Mouse (Mus musculus) midbrain, embryonic 15.5 days (tissue): ENCODE measurements around the gene 1700003H04Rik. TPM values are rescaled to one million over a fixed set of nuclear protein-coding genes. Genes with fewer than 3 reads are reported as not detected.

ENCODE experiments used
- ATAC-seq: fragments of 200-750 bp; cut with Nextera tagmentation; replicated peaks from 2 replicates; pipeline ENCODE4 v1.8.0; 2017; ENCODE audit warnings: moderate TSS enrichment
- H3K27ac ChIP-seq: fragments of 300-500 bp; sonication (generic); 2 replicates; pipeline ENCODE4 v1.5.1; 2015; ENCODE audit warnings: mild to moderate bottlenecking, inconsistent platforms
- H3K27me3 ChIP-seq: fragments of 300-500 bp; sonication (generic); replicated peaks from 2 replicates; pipeline ENCODE4 v1.6.1; 2015; ENCODE audit warnings: inconsistent platforms
- H3K36me3 ChIP-seq: fragments of 300-500 bp; sonication (generic); replicated peaks from 2 replicates; pipeline ENCODE4 v1.6.1; 2015; ENCODE audit warnings: inconsistent platforms
- H3K4me1 ChIP-seq: fragments of 300-500 bp; sonication (generic); 2 replicates; pipeline ENCODE4 v1.6.1; 2015; ENCODE audit warnings: inconsistent platforms
- H3K4me2 ChIP-seq: fragments of 300-500 bp; sonication (generic); 2 replicates; pipeline ENCODE4 v1.6.1; 2015; ENCODE audit warnings: inconsistent platforms, mild to moderate bottlenecking, moderate library complexity
- H3K4me3 ChIP-seq: fragments of 300-500 bp; sonication (generic); 2 replicates; pipeline ENCODE4 v1.5.1; 2015; ENCODE audit warnings: mild to moderate bottlenecking, inconsistent platforms
- H3K9ac ChIP-seq: fragments of 300-500 bp; sonication (generic); 2 replicates; pipeline ENCODE4 v1.6.1; 2015; ENCODE audit warnings: mild to moderate bottlenecking, inconsistent platforms
- H3K9me3 ChIP-seq: fragments of 300-500 bp; sonication (generic); 2 replicates; pipeline ENCODE4 v1.6.1; 2016; ENCODE audit warnings: inconsistent platforms
- WGBS: fragments of 180-500 bp; shearing (Covaris S2); methylation state at CpG from one replicate; pipeline ENCODE4 v1.1.7; 2015; ENCODE audit warnings: mixed read lengths; 5-methylcytosine and 5-hydroxymethylcytosine counted together
- polyA plus RNA-seq: library from polyadenylated mRNA; unstranded; fragments of >200 nt; fragmentation: Nextera tagmentation; extraction: Ambion mirVana; gene quantifications from 2 replicates; pipeline ENCODE4 v1.2.1, GENCODE M21; 2015

1700003H04Rik gene
- polyA plus RNA-seq, 1 experiment from 2014 or later: not detected

- no peak for ATAC-seq
- no peaks in the 10 kb centered on the region for H3K36me3 ChIP-seq
- 85% methylated on average over 2 of the region's 2 CpGs for WGBS
These were observed 42.6 kb downstream of the 1700003H04Rik start for GRCm38 (mm10) chr3:124538260-124538659.

GRCm38 (mm10) chr3:124536602-124537001 is 44.3 kb downstream of the 1700003H04Rik start:
- no peaks in the 10 kb centered on the region for H3K36me3 ChIP-seq
- no peak overlapping the region for H3K4me2 ChIP-seq
- H3K9ac ChIP-seq: no peak overlapping the region
- no peak overlapping the region for H3K4me3 ChIP-seq
- no peak overlapping the region for H3K27ac ChIP-seq
- 71% methylated on average over 1 of the region's 1 CpGs for WGBS
- H3K9me3 ChIP-seq: no peaks in the 10 kb centered on the region
- no peak for ATAC-seq
- no peaks in the 10 kb centered on the region for H3K4me1 ChIP-seq
- no peaks in the 10 kb centered on the region for H3K27me3 ChIP-seq

More at GRCm38 (mm10) chr3:124538260-124538659, 42.6 kb downstream of the 1700003H04Rik start:
- Histone ChIP-seq H3K4me2 (no peak overlapping the region), H3K9me3 (no peaks in the 10 kb centered on the region), H3K27ac (no peak overlapping the region), H3K27me3 (no peaks in the 10 kb centered on the region), H3K4me1 (no peaks in the 10 kb centered on the region), H3K9ac (no peak overlapping the region), H3K4me3 (no peak overlapping the region)

GRCm38 (mm10) chr3:124518786-124519185 is 62.1 kb downstream of the 1700003H04Rik start:
- no peaks in the 10 kb centered on the region for H3K9me3 ChIP-seq
- no peak overlapping the region for H3K9ac ChIP-seq
- no peak for ATAC-seq
- WGBS: 57% methylated on average over 2 of the region's 2 CpGs
- no peaks in the 10 kb centered on the region for H3K4me1 ChIP-seq
- H3K36me3 ChIP-seq: no peaks in the 10 kb centered on the region
- no peaks in the 10 kb centered on the region for H3K27me3 ChIP-seq
- H3K4me2 ChIP-seq: no peak overlapping the region
- no peak overlapping the region for H3K4me3 ChIP-seq
- H3K27ac ChIP-seq: no peak overlapping the region

Other genes starting within 250 kb of the 1700003H04Rik start
- gene 1700006A11Rik, start 155.1 kb downstream of the 1700003H04Rik start, polyA plus RNA-seq: not detected in 2 replicates